Mouse (Mus musculus) MEL-GATA-1-ER (cell line): ENCODE results near the gene Fbxo34.
A peak's percentile ranks its signal among the peaks of the same experiment; 100 is the strongest.

ENCODE experiments used
- DNase-seq: peaks from one replicate; pipeline ENCODE4 v3.0.0-alpha.2; 2012; ENCODE audit warnings: low read depth; ENCODE audit errors: extremely low read depth

Gene Fbxo34

DNA sequence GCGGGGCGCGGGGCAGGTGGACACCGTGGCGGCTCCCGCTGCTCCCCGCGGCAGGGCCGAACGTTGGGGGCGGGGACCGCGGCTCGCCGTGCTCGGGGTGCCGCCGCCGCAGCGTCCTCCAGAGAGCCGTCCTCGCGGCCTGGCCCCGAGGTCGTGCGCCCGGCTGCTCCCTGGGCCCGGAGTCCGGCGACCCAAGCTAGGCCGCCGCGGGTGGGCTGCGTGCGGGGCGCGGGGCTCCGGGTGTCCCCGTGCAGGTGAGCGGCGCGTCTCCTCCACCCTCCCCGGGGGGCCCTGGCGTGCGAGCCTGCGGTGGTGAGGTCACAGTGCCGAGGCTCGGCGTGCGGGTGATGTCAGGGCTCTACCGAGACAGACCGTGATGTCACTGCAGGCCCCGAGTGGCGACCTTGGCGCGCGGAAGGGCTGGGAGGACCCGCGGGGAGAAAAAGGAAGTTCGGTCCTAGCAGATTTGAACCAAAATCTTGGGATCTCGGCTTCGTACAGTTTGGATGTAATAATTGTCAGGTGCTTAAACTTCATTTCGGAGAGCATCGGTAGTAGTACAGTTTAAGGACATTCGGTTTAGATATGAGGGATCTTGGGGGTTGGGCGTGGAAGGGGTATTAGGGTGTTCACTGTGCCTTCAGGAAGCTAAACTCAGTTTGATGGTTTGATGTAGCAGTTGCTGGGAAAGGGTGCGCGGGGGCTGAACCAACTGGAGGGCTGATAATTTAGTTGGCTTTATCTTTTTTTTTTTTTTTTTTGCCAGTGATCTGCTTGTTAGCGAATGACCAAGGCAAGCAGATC, 22.7 kb downstream of the Fbxo34 start:
- peak; percentile 46 for DNase-seq

DNA sequence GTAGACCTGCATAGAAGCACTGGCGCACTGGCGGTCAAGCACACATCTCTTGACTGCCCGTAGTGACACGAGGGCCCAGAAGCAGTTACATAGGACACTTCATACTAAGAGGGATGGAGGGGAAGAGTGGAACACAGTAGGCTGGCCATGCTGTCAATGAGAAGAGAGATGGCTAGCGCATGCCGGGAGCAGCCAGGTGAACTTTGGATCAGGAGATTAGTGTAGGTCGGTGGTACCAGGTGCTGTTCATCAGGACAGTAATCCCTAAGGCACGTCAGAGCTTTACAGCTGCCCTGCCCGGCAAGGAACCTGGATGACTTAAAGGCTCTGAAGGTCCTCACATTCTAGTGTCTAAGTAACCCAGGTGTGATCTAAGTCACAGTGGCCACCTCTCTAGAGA, 23.7 kb downstream of the Fbxo34 start:
- no peak for DNase-seq

DNA sequence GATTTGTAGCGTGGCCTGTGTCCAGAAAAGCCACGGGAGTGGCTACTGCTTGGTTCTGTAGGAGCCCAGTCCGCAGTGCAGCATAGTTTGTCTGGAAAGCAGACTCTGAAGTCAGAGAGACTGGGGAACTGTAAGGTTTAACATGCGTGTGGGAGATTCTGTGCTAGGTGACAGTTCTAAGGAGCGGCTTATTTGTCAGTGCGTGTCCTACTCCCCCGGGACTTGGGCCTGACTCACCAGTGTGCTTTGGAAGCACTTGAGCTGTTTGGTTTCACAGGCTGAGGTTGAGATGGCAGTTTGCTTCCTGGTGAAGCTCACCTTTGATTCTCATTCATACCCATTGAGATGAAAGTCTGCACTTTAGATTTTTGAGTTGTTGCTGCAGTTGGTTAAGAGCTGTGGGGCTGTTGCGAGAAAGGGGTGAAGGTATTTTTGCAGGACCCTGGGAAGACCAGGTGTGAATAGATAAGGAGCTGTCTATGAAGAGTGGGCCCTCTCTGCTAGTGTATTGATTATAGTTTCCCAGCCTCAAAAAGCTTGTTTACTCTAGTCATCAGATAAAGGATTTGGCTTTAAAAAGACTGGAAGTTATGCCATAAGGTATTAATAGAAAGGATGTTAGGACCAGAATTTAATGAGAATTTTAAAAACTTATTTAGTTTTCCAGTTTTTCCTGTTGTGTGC, 24.5 kb downstream of the Fbxo34 start:
- no peak for DNase-seq

DNA sequence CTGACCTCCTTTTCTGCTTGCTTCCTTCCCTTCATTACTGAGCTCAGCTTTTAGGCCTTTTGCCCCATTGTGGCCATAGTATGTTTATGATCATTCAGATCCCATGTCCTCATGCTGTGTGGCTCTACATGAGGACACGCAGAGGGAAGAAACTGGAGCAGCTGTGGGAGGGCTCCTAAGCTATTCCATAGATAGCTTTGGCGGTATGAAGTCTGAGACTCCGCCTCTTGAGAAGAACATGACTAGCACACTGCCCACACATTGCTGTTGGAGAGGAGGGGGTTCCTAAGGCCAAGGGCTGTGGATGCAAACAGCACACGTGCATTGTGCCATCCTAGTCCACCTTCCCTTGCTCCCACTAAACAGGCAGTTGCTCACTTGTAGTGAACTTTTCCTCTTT, 26.0 kb downstream of the Fbxo34 start:
- no peak for DNase-seq

DNA sequence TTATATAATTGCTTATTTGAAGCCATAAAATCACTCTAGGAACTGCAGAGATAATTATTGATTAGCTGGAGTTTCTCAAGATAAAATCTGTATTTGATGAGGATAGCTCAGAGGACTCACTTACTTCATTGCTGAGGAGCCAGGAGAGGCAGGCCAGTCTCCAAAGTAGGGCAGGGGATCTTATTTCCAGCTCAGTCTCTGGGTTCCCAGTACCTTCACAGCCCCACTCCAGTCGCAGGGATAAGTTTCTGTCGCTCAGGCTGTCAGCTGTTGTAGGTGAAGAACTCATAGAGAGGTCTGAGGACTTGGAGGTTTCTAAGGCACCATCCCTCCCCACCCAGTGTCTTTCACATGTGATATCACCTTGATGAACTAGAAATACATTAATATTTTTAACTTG, 27.5 kb downstream of the Fbxo34 start:
- no peak for DNase-seq

DNA sequence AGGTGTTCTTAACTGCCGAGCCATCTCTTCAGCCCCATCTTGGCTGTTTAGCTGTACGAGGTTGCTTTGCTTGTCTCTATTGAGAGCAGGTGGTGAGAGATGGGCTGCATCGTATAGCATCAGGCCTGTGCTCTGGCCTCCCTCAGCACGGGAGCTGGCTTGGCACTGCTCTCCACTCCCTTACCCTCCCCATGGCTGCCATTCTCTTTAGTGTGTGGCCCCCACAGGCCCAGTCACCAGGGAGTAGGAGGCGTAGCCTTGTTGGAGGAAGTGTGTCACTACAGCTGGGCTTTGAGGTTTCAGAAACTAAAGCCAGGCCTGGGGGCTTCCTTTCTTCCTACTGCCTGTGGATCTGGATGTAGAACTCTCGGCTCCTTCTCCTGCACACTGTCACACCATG, 32.0 kb downstream of the Fbxo34 start:
- no peak for DNase-seq

DNA sequence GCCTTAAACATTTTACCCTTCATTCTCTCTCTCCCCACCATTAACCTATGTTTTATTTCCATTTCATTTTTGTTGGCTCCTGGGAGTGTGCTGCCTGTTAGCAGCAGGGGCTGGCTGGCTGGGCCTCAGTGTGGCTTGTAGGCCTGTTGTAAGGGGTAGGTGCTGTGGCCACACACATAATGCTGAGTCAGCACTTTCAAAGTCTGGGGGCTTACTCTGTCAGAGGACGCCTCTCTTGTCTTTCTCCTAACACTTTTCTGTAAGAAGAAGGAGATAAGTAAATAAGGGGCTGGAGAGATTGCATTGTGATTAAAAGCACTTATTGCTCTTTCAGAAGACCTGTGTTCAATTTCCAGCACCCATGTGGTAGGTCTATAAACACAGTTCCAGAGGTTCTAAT, 32.9 kb downstream of the Fbxo34 start:
- DNase-seq: no peak

DNA sequence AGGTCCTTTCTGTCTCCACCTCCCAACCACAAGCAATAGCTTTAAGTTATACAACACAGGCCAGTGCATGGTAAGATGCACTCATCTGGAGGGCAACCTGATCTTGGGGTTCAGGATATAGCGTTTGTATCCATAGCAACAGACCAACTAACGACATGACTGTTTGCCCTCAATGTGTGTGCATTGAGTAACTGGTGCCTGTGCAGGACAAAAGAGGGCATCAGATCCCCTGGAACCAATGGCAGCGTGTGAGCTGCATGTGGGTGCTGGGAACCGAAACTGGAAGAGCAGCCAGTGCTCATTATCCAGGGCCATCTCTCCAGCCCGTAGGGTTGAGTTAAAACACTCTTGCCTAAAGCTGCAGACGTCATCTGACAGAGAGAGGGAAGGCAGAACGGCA, 38.5 kb downstream of the Fbxo34 start:
- no peak for DNase-seq

DNA sequence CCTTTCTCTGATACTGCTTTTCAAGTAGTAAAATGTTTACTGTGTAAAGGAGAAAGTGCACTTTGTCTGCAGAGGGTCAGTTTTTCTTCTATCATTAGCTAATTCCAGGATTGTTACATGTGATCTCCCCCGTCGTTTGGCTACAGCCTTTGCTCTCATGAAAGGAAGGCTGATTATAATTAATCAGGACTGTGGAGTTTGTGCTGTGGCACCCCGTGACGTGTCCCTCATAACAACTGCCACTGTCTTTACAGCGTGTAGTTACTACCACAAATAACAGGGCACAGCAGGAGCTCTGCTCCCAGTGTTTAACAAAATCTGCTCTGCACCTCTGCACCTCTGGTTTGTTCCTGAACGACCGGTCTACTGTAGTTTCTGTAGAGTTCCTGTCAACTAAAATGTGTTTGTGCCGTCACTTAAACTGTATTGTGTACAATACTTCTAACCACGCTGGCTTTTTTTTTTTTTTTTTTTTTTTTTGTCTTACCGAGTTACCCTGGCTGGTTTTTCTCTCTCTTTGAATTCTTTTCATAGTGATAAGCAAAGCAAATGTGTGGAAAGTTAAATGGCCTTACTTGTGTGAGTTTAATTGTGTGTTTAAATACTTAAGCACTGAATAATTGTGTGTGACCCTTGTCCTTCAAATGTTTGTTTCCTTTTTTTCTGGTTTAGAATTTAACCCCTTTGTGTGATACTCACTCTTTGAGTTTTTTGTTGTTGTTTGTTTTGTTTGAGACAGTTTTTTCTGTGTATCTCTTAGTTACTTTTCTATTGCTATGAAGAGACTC, 39.3 kb downstream of the Fbxo34 start:
- DNase-seq: no peak

DNA sequence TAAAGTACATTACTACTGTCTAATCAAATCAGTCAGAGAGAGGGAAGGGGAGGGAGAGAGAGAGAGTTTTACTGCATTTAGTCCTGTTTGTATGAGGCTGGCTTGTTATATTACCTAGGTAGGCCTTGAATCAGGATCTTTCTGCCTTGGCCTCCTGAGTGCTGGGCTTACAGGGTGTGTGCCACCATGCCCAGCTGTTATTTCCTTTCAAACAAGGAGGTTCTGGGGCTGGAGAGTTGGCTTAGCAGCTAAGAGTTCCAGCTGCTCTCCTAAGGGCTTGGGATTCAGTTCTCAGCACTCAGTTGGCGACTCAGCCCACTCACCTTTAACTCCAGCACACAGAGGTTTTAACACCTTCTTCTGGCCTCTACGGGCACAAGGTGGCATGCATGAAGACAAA, 40.5 kb downstream of the Fbxo34 start:
- no peak for DNase-seq

DNA sequence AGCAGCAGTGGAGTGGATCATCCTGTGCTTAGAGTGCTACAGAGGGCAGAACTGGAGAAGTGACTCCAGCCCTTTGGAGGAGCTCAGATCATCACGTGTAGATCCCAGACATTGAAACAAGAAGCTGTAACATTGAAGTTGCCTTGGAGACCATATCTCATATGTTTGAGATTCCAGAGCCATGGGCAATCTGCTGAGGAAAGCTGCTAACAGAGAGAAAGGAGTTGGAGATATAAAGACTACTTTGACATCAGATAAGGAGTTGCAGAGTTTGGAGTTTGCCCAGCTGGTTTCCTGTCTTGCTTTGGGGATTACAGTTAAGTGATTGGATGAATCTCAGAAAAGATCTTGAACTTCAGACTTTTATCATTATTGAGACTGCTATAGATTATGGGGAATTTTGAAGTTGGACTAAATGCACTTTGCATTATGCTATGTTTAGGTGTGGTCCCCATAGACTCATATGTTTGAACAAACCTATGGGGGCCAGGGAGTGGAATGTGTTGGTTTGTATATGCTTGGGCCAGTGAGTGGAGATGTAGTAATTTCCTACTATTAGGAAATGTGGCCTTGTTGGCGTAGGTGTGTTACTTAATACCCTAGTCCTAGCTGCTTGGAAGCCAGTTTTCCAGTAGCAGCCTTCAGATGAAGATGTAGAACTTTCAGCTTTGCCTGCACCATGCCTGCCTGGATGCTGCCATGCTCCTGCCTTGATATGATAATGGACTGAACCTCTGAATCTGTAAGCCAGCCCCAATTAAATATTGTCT, 43.6 kb downstream of the Fbxo34 start:
- DNase-seq: no peak

DNA sequence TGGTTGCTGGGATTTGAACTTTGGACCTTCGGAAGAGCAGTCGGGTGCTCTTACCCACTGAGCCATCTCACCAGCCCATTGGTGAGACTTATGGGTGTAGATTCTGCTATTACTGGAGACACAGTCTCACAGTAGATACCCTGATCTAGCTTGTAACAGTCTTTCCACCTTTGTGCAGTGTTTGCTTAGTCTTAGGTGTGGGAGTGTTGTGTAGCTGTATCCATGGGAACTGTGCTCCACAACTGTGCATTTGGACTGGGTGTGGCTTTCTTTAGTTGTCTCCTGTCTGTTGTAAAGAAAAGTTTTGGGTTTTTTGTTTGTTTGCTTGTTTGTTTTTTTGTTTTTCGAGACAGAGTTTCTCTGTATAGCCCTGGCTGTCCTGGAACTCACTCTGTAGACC, 45.7 kb downstream of the Fbxo34 start:
- no peak for DNase-seq

DNA sequence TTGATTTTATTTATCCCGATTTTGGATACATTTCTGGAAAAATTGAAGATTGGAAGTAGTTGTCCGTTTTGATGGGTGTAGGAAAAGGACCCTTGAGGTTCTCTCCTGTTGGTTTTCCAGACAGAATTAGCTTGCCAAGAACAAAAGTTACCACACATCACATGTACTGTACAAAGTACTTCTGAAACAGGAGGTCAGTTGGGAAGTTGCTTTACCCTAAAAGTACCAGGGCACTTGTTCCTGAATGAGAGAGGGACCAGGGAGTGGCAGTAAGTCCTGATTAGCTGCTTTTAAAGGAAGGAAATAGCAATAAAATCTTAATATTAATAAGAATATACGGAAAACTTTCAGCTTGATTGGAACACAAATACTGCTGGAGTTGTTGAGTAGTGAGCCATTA, 46.9 kb downstream of the Fbxo34 start:
- no peak for DNase-seq

DNA sequence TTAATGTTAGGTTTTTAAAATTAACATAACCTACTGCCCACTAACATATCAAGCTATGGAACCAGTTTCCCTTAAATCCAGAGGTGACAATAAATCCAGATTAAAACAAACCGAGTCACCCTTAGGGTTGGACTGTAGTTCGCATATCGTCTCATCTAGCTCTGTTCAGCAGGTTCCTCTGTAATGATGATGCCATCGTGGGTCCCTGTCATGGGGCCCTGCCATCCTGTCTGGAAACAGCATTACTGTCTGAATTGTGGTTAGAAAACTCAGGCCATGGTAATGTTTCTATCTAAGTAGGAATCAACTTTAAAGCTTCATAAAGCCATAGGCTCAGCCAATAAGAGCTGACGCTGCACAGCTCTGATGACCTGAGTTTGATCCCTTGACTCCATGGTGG, 48.4 kb downstream of the Fbxo34 start:
- DNase-seq: no peak

DNA sequence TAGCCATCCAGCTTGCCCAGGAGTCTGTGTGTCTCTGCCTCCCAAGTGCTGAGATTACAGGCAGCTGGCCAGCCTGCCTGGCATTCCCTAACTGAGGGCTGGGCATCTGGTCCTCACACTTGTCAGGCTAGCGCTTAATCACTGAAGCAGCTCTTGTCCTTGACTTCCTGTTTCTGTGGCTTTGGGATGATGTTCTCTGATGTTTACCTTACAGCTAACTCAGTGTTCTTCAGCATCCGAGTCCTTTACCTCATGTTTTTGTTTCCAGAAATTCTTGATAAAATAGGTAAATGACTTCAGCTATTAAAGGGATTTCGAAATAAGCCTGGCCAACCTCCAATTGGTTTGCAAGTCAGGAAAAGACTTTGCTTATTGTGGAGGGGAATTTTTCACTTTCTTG, 53.8 kb downstream of the Fbxo34 start:
- no peak for DNase-seq

DNA sequence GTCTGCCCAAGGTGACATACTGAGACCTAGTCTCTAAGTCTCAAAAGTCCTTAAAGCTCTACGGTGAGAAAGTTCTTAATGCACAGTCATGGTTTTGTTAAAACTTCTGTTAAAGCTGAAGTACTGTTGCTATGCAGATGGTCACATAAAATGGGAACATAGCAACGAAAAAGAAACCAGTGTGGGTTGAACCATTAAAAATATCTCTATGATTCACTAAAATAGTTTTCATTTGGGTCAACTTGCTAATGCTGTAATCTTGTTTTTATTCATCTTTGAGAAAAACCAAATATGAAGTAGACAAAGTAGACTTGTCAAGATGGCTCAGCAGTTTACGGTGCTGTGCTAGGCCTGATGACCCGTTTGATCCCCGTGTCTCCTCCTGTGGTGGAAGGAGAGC, 56.5 kb downstream of the Fbxo34 start:
- DNase-seq: no peak

DNA sequence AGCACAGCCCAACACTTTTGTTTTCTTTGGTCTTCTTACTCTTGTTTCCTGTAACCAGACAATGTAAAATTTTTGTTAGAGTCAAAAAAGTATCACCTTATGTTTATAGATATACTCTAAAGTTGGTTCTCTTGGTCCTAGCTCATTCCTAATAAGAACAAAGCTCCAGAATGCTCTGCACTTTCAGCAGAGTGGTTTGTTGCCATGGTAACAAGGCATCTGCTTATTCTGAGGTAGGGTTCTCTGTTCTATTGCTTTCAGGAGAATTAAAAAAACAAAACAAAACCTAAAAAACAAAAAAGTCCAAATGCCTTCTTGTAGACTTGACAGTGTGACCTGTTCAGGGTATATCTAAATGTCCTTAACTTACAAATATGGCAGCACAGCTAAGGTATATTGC, 57.8 kb downstream of the Fbxo34 start:
- no peak for DNase-seq

DNA sequence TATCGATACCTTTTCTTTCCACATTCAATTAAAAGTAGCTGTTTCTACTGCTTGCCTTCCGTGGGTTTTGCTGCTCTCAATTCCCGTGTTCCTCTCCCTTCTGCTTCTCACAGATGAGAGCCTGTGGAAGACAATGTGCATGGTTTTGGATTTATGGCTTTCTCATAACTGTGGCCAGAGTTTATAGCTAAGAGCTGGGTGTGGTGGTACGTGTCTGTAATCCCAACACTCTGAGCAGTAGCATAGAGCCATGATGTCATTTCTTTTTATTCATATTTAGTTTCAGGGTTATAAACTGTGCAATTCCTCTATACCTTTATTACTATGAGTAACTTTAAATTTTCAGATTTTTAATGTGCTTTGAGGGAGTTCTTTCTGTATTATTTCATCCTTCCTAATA, 60.0 kb downstream of the Fbxo34 start:
- DNase-seq: no peak

DNA sequence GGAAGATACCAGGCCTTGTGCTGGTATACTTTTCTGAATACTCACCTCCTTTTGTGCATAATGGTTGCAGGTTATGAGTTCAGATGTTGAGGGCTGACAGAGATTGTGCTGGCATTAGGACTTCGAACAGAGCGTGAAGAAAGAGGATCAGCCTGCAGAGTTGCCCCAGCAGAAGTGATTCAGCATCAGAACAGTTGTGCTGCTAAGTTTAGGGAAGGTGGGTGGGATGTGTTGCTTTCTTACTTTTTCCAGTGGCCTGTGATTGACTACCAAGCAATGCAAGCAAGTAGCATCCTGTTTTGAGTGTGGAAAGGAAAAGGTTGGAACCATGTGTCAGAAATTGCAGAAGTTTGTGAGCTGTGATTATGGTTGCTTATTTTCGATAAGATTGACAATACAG, 63.4 kb downstream of the Fbxo34 start:
- DNase-seq: no peak

DNA sequence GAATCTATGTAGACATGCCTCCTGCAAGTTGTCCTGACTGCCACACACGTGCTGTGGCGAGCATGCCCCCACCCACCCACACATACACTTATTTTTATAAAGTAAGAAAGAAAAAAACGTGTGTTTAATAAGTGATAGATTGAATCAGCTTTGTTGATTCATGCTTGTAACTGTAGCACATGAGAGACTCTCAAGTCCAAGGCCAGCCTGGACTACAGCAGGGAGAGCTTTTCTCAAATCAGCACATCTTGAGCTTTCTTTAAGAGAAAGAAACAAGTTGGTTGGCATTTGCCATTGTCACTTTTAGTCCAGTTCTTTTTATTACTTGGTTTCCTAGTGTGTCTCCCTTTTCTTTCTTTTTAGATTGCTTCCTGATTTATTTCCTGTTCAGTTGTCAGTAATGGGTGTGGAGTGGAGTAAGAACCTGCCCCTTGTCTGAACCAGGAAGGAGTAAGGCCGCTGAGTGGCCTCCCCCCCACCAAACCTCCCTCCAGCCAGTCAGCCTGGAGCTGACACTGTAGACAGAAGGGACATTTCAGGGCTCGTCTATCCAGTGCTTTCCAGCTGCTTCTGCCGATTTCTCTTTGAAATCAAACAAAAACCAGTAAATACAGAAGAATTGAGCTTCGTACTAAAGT, 64.7 kb downstream of the Fbxo34 start:
- DNase-seq: no peak

DNA sequence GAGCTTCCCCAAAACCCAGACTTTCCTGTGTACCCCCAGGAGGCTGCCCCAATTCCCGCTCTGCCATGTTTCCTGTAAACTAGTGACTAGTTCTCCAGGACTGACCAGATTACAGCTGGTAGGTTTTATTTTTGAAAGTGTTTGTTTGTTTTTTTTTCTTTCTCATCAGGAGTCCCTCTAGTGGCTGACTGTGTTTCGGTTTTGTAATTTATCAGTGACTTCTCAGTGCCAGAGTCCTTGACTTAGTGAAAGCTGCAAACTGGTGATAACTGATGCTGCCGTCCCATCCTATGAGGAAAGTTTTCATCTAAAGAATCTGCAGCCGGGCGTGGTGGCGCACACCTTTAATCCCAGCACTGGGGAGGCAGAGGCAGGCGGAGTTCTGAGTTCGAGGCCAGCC, 65.4 kb downstream of the Fbxo34 start:
- peak; percentile 40 for DNase-seq
